Mouse (Mus musculus) left cerebral cortex, postnatal 36 days (tissue): ENCODE results near the gene Olfr1181. TPM values are rescaled to one million over a fixed set of nuclear protein-coding genes. Genes with fewer than 3 reads are reported as not detected.
"Not testable (repeated sequence)": the region's sequence is repeated elsewhere in the genome, so short reads cannot be mapped to it uniquely, and the experiment has no call there.

Experiments used
- DNase-seq, 2 experiments: peaks; one replicate each; pipeline ENCODE4 v3.0.0; 2021 to 2022; ENCODE audit warnings: low spot score in 2 of 2, mixed read lengths in 1 of 2
- intact Hi-C: fragments of 180-260 bp; cut with DNase I; formaldehyde crosslinking; loops from one replicate; pipeline ENCODE4 v1.15.1; 2025
- total RNA-seq, 2 experiments: library from RNA; stranded (reverse); gene quantifications; 2 replicates each; pipeline ENCODE4 v1.2.3; 2021

Gene Olfr1181
- not detected for total RNA-seq

DNA sequence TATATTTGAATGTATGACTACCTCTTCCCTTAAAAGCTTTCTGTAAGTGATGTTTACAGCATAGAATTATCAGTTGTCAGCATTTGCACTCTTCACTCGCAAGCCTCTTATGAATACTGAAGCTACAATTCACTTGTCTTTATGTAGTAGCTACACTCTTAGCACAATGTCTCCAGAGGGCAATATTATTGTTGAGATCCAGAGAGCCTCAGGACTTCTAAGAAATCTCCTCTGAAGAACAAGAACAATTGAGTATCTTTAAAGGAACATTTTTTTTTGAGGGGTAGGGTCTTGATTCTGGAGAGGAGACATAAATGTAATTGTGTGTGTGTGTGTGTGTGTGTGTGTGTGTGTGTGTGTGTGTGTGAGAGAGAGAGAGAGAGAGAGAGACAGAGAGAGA lies at the start of gene Olfr1181:
Olfr1181 (minus strand) TSS at position 101 of the 400 bp plus-strand sequence.
- intact Hi-C loops, result no loop called here
- no peak for DNase-seq

DNA sequence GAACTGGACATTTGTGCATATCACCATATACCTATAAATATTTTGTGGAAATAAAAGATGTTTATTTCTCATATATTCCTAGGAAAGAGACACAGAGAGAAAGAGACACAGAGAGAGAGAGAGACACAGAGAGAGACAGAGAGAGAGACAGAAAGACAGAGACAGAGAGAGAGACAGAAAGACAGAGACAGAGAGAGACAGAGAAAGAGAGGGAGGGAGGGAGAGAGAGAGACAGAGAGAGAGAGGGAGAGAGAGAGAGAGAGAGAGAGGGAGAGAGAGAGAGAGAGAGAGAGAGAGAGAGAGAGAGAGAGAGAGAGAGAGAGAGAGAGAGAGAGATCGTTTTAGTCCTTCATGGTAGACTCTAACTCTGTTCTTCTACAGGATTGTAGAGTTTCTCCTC lies 28.6 kb upstream of the Olfr1181 start, which contains the start of gene Olfr1183:
Olfr1183 (plus strand) TSS at position 301 of the 400 bp plus-strand sequence.
- DNase-seq, intact Hi-C loops: not testable (repeated sequence)

DNA sequence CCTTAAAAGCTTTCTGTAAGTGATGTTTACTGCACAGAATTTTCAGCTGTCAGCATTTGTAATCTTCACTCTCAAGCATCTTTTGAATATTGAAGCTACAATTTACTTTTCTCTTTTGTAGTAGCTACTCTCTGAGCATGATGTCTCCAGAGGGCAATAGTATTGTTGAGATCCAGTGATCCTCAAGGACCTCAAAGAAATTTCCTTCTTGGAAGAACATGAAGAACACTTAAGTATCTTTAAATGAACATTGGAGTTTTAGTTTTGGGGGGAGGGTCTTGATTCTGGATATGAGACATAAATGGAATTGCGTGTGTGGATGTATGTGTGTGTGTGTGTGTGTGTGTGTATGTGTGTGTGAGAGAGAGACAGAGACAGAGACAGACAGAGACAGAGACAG lies 23.1 kb upstream of the Olfr1181 start, which contains the start of gene Gm13757:
Gm13757 (minus strand) TSS at position 101 of the 400 bp plus-strand sequence.
- intact Hi-C loops, result no loop called here
- DNase-seq, result no peak

DNA sequence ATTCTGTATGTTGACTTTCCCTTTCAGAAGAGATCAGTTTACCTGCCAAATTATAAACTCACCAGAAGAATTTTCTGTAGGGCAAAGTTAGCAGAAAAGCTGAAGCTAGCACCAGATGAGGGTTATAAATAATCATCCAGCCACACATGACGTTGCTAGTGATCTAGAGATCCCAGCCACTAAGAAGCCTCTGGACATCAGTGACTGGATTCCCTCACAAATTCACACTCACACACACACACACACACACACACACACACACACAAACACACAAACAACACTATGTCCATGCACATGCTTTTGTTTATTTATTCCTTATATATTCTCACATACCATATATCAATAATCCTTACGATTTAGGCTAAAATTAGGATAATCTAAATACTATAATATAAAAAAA lies 6.9 kb downstream of the Olfr1181 start, which contains the start of gene Olfr1180:
Olfr1180 (minus strand) TSS at position 101 of the 400 bp plus-strand sequence.
- intact Hi-C loops, result no loop called here
- DNase-seq, result no peak

DNA sequence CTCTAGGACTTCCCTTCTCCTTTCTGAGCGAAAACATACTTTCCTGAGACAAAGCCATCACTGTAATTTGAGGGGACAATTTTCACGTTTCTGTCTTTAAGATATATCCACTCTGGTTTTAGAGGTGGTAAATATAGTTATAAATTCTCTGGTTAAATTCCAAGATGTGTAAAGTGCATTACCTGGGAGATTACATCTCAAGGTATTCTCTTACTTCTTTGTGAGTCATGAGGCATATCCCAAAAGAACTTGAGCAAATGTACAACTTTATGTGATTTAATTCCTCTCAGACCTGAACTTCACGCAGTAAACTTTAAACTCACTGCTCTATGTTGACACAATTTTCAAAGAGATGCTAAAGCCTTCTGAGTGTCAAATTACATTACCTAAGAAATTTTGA lies 19.6 kb downstream of the Olfr1181 start, which contains the start of gene Olfr1179:
Olfr1179 (minus strand) TSS at position 101 of the 400 bp plus-strand sequence.
- no peak for DNase-seq
- intact Hi-C loops, result no loop called here

DNA sequence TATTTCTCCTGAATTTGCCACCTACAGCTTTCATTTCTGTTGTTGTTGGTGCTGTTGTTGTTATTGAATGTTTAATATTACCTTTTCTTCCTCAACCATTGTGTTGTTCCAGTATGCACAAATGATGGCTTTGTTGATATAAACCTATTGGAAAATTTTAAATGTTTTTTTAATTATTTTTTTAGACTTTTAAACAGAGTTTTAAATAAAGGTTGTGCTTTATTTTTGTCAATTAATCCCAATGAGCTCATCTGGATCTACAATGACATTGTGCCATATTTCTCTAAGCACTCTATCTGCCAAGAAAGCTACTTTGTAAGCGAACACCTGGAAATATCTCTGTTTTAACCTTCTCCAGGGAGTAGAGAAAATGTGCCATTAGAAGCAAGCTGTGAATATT lies 39.2 kb downstream of the Olfr1181 start, which contains the start of gene Olfr1178:
Olfr1178 (plus strand) TSS at position 301 of the 400 bp plus-strand sequence.
- no peak for DNase-seq
- intact Hi-C loops, result no loop called here

Other genes starting within 250 kb of the Olfr1181 start
- gene Olfr1168, start 244.3 kb downstream of the Olfr1181 start, total RNA-seq, result not detected
- not detected for gene Olfr1170, start 197.8 kb downstream of the Olfr1181 start, total RNA-seq
- gene Olfr1173, start 146.3 kb downstream of the Olfr1181 start, total RNA-seq, result not detected
- not detected for gene Olfr1174-ps, start 111.0 kb downstream of the Olfr1181 start, total RNA-seq
- gene Olfr1175-ps, start 99.0 kb downstream of the Olfr1181 start, total RNA-seq, result not detected
- not detected for gene Olfr1176, start 89.5 kb downstream of the Olfr1181 start, total RNA-seq
- gene Olfr1177-ps, start 79.7 kb downstream of the Olfr1181 start, total RNA-seq, result not detected
- not detected for gene Olfr1178, start 39.1 kb downstream of the Olfr1181 start, total RNA-seq
- not detected for gene Olfr1179, start 19.7 kb downstream of the Olfr1181 start, total RNA-seq
- not detected for gene Olfr1180, start 7.0 kb downstream of the Olfr1181 start, total RNA-seq
- not detected for gene Gm13757, start 23.0 kb upstream of the Olfr1181 start, total RNA-seq
- not detected for gene Olfr1183, start 28.7 kb upstream of the Olfr1181 start, total RNA-seq
- not detected for gene Olfr1184, start 57.4 kb upstream of the Olfr1181 start, total RNA-seq
- gene Olfr1185-ps1, start 67.1 kb upstream of the Olfr1181 start, total RNA-seq, result not detected
- not detected for gene Olfr1186, start 92.4 kb upstream of the Olfr1181 start, total RNA-seq
- not detected for gene Olfr1188, start 130.8 kb upstream of the Olfr1181 start, total RNA-seq
- not detected for gene Olfr1189, start 160.3 kb upstream of the Olfr1181 start, total RNA-seq
- gene Olfr1191-ps1, start 214.4 kb upstream of the Olfr1181 start, total RNA-seq, result under 1 TPM in 1 of 2 experiments, not detected in 1; 0.05 TPM
- not detected for gene Olfr1192-ps1, start 222.3 kb upstream of the Olfr1181 start, total RNA-seq
- not detected for gene Olfr1193, start 249.5 kb upstream of the Olfr1181 start, total RNA-seq